Mouse (Mus musculus) c-Kit-negative CD71-positive TER-119-positive erythroid progenitor cells, embryonic 14.5 days (primary cell): Measurements from ENCODE around the gene Epha6.
"Not testable (repeated sequence)": the region's sequence is repeated elsewhere in the genome, so short reads cannot be mapped to it uniquely, and the experiment has no call there.

ENCODE experiments used
- DNase-seq: peaks from one replicate; pipeline ENCODE4 v3.0.0-alpha.2; 2013; ENCODE audit warnings: low read depth, low spot score

Gene Epha6

GRCm38 (mm10) chr16:60006857-60007568, 598.3 kb downstream of the Epha6 start:
- DNase-seq, result no peak

GRCm38 (mm10) chr16:59969816-59970215, 635.5 kb downstream of the Epha6 start:
- DNase-seq, result no peak

- no peak for DNase-seq
Observed at GRCm38 (mm10) chr16:59955731-59956130, 649.6 kb downstream of the Epha6 start.

- no peak for DNase-seq
Observed at GRCm38 (mm10) chr16:59923696-59924095, 681.6 kb downstream of the Epha6 start.

- DNase-seq, result no peak
Observed at GRCm38 (mm10) chr16:59880073-59880472, 725.3 kb downstream of the Epha6 start.

- no peak for DNase-seq
Observed at GRCm38 (mm10) chr16:59871792-59872191, 733.5 kb downstream of the Epha6 start.

GRCm38 (mm10) chr16:59854160-59854717, 751.1 kb downstream of the Epha6 start:
- no peak for DNase-seq

GRCm38 (mm10) chr16:59852689-59853088, 752.6 kb downstream of the Epha6 start:
- DNase-seq, result no peak

- no peak for DNase-seq
Observed at GRCm38 (mm10) chr16:59846574-59846973, 758.8 kb downstream of the Epha6 start.

- no peak for DNase-seq
Observed at GRCm38 (mm10) chr16:59836778-59837177, 768.6 kb downstream of the Epha6 start.

- DNase-seq, result no peak
Observed at GRCm38 (mm10) chr16:59836304-59836703, 769.0 kb downstream of the Epha6 start.

- DNase-seq, result no peak
Observed at GRCm38 (mm10) chr16:59832468-59832867, 772.9 kb downstream of the Epha6 start.

- DNase-seq, result no peak
Observed at GRCm38 (mm10) chr16:59829655-59830054, 775.7 kb downstream of the Epha6 start.

GRCm38 (mm10) chr16:59799790-59800189, 805.5 kb downstream of the Epha6 start:
- not testable (repeated sequence) for DNase-seq

- no peak for DNase-seq
Observed at GRCm38 (mm10) chr16:59772297-59772696, 833.0 kb downstream of the Epha6 start.

GRCm38 (mm10) chr16:59770421-59770820, 834.9 kb downstream of the Epha6 start:
- no peak for DNase-seq

GRCm38 (mm10) chr16:59769936-59770335, 835.4 kb downstream of the Epha6 start:
- no peak for DNase-seq

- no peak for DNase-seq
Observed at GRCm38 (mm10) chr16:59760875-59761274, 844.5 kb downstream of the Epha6 start.

- DNase-seq, result no peak
Observed at GRCm38 (mm10) chr16:59750905-59751304, 854.4 kb downstream of the Epha6 start.

GRCm38 (mm10) chr16:59743669-59744068, 861.7 kb downstream of the Epha6 start:
- DNase-seq, result no peak

- no peak for DNase-seq
Observed at GRCm38 (mm10) chr16:59715524-59715923, 889.8 kb downstream of the Epha6 start.

- no peak for DNase-seq
Observed at GRCm38 (mm10) chr16:59693230-59693629, 912.1 kb downstream of the Epha6 start.

- DNase-seq, result no peak
Observed at GRCm38 (mm10) chr16:59689120-59689519, 916.2 kb downstream of the Epha6 start.
